Mouse (Mus musculus) cerebellum, adult 2 months (tissue): ENCODE results near the gene Cdc42bpa.

Experiments used
- CTCF ChIP-seq: fragments of 200-500 bp; IDR thresholded peaks from 2 replicates; pipeline ENCODE4 v1.5.1; 2011; ENCODE audit warnings: low read depth, mild to moderate bottlenecking, control low read depth, low read length, moderate library complexity, borderline replicate concordance; ENCODE audit not compliant: insufficient read depth
- POLR2A ChIP-seq: fragments of 200-500 bp; IDR thresholded peaks from 2 replicates; pipeline ENCODE4 v1.6.1; 2011; ENCODE audit warnings: low read length, control low read depth, borderline replicate concordance; ENCODE audit not compliant: insufficient read depth

DNA sequence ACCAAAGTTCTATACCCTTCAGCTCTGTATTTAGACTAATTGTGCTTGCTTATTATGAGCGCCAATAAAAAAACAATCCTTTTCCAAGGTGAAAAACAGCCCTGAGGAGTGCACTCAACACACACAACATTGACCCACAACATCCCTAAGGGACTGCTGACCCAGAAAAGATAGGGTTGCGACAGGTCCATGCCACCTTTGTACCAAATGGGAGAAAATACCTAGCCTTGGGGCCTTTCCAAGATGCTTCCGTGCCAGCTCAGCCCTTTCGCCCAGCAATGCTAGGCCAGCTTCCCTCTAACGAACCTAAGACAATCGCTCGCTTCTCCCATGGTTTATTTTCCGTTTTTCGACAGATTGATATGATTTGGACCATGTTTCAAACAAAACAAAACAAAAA lies 236.2 kb downstream of the Cdc42bpa start:
- no peak for TF ChIP-seq CTCF
- no peak for TF ChIP-seq POLR2A
